Mouse (Mus musculus): ENCODE measurements around the gene Ano1.
A peak's percentile ranks its signal among the peaks of the same experiment; 100 is the strongest.

Ano1 gene

DNA sequence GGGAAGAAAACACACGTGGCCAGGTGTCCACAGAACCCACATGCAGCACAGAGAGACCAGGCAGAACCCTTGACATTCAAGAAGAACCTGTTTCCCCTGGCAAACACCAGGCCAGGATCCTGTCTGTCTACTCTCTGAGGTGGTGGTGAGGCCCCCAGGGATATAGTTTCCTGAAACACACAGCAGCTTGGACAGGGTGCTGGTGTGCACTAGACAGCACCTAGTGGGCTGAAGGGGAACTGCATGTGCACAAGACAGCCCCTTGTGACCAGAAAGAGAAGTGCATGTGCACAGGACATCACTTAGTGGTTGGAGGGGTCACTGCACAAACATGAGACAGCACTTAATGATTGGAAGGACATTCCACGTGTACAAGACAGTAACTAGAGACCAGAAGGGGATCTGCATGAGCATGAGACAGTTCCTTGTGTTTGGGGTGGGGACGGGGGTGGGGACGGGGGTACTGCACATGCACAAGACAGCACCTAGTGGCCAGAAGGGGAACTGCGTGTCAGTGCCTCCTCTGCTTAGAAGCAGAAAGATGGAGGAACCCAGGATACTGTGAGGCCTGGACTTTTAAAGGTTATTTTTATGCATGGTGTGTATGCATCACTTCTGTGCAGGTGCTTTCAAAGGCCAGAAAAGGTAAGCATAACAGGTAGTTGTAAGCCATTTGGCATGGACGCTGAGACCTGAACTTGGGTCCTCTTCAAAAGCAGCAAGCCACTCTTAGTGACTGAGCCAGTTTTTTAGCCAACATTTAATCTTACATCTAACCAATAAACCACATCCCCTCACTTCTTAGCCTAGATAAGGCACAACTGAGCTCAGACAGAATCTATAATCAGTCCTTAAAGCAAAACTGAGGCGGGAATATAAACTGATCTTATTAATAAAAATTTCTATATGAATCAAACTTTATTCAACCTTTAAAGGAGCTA lies 54.7 kb downstream of the Ano1 start:
- DNase-seq = no peak

DNA sequence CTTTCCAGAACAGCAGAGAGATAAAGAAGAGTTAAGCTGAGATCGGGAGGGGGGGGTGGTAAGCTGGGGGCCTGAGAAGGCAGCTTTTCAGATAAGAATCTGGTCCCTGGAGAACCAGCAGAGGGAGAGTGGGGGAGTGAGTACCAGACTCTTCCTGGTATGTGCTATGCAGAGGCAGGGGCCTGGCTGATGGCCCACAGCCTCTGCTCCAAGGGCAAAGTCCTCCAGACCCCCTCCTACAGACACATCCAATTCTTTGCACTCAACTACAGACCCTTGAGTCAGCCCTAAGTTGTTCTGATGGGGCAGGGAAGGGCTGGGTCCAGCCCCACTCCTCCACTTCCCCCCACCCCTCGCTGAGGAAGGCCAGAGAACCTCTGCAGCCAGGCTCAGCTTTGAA lies 61.9 kb downstream of the Ano1 start:
- no peak for DNase-seq

DNA sequence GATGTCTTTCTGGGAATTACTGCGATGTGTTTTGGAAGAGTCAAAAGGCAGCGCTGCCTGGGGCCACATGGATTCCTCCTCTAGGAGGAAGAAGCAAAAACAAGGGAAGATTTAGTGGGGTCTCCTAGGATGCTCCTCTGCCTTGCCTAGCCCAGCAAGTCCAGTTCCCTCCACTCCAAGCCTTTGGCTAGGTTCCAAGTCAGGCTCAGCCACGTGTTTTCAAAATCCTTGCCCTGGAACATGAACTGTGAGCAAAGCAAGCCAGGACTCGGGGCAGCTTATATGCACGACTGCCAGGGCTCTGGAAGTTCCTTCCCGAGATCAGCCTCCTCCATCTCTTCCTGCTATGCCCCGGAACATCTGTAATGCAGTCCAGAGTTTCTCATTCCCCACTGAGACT lies 62.6 kb downstream of the Ano1 start:
- no peak for DNase-seq

DNA sequence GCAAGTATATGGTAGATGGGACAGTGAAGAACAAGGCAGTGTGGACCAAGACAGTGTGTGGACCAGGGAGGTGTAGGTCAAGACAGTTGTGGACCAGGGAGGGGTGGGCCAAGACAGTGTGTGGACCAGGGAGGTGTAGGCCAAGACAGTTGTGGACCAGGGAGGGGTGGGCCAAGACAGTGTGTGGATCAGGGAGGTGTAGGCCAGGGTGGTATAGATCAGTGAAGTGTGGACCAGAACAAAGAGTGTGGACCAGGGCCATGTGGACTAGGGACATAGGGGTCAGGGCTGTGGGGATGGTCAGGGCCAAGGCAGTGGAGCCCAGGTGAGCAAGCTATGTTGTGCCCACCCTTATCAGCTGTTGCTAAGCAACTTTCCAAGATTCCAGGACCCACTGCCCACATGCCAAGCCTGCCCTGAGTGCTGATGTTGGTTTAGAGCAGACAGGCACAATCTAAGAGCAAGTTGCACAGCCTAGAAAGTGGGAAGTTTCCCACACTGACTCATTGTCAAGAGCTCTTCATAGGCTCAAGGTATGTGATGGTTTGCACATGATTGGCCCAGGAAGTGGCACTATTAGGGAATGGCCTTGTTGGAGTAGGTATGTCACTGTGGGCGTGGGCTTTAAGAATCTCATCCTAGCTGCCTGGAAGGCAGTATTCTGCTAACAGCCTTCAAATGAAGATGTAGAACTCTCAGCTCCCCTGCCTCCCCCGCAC lies 64.0 kb downstream of the Ano1 start:
- no peak for DNase-seq

DNA sequence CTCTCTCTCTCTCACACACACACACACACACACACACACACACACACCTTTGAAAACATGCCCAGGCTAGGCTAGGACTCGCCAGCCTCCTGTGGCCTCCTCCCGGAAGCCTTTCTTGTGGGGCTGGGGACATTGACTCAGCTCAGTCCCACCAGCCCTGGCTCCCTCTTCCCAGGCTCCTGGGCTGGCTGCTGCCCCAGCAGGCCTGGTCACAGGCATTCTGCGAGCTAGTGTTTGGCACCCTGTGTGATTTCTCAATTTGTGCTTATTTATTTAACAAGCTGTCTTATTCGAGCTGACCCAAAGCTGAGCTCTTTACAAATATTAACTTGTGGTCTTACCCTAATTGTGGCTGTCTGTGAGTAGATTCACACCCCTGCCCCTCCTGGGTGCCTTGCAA lies 66.8 kb downstream of the Ano1 start:
- no peak for DNase-seq

DNA sequence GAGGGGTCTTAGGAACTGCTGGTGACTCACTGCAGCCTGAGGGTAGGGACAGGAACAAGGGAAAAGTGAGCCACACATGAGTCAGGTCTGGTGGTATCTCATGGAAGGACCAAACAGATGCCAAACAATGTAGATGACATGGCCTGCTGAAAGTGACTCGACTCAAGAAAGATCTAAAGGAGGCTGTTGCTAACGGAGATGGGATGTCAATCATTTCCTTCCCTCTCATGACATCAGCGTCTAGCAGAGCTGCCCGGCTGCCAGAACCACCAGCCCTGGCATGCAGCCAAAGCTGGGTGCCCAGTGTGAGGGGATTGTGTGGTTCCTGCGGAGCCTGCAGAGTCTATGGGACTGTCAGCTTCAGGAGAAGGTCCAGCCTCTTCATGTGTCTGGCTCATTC lies 67.3 kb downstream of the Ano1 start:
- peak; percentile 22 for DNase-seq

DNA sequence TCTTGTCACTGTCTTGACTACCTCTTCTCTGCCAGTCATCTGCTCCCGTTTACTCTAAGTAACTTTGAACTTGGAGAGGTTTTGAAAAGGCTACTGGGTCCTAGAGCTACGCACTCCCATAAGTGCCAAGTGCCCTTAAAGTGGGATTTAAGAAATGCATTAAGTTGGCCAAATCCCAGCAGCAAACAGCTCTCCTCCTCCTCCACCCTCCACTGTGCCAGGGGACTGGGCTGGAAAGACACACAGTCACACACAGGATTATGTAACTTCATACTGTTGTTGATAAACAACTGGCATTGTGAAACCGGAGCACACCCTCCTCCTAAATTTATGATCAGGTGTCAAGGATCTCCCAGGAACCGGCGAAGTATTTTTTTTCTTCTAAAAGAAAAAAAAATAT lies 71.7 kb downstream of the Ano1 start:
- DNase-seq = no peak

DNA sequence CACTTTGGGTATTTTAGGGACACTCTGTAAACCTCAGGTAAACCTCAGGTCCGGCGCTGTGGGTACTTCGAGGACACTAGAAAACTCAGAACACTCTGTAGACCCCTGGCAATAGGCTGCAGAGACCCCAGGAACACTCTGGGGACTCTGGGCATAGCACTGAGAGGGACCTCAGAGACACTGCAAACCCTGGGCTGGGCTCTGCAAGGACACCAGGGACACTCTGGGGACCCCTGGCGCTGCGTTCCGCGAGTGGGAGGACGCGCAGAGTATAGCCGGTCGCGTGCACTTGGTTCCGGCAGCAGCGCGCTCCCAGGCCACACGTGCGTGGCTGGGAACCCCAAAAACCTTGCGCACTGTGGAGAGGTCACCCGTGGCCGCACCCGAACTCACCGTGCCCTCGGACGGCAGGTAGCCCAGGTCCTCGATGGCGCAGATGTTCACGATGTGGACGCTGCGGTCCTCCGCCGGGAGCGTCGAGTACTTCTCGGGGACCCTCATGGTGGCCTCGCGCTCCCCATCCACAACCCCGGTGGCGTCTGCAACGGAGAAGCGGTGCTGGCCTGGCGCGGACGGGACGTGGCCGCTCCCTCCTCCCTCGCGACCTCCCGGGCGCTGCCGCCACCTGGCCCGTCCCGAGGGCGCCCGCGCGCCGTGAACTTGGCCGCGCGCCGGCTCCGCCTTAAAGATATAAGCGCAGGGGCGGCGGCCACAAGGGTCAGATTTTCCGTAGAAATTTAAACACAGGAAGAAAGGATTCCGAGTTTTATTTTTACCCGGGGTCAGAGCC lies 73.3 kb downstream of the Ano1 start:
- no peak for DNase-seq

DNA sequence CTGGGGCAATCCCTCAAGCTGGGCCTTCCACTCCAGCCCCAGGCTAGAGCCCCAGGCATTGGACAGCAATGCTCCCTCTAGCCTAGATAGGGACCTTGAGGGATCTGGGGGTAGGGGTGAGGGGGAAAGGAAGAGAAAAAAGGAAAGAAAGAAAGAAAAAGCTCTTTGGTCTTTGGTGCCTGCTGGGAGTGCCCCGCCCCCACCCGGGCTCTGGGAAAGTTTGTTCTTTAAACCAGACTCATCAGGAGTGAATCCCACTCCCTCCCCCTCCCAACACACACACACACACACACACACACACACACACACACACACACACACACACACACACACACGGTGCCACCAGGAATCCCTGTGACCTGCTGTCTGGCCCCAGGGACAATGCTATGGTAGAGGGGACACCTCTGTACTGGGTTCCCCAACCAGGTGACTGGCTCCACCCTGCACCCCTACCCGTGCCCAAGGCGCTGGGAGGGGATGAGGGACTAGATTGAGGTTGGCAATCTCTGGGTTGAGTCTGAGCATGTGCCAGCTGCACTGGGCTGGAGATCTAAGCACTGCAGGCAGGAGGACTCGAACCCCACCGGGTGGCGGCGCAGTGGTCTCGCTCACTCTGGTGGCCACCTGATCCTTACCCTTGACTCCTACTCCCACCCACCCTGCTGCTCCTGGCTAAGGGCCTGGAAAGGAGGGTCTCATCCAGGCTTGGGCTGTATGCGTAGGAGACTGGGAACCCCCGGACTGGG lies 74.3 kb downstream of the Ano1 start:
- DNase-seq = no peak

DNA sequence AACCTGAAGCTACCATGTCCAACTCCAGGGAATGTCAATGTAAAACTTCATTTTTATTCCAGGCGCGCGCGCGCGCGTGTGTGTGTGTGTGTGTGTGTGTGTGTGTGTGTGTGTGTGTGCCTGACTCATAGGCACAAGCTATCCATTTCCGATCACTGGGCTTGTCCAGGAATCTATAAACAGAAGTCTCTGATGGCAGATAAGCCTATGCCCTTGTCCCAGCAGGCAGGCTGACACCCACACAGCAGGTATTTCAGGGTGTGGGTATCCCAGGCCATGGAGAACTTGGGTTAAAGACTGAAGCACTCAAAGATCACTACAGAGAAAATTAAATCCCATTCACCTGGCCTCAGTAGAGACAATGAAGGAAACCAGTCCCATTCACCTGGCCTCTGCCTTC lies 76.1 kb downstream of the Ano1 start:
- no peak for DNase-seq

DNA sequence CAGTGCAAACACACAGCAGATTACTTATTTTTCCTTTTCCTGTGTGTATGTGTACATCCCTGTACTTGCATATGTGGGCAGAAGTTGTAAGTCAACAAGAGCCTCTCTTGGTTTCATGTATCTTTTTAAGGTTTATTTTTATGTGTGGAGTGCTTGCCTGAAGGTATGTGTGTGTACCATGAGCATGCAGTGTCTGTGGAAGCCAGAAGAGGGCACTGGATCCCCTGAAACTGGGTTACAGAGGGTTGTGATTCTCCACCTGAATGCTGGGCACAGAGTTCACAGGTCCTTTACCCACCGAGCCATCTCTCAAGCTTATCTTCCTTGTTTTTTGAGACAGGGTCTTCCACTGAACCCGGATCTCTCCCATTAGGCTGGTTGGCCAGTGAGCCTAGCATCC lies 81.9 kb downstream of the Ano1 start:
- no peak for DNase-seq

DNA sequence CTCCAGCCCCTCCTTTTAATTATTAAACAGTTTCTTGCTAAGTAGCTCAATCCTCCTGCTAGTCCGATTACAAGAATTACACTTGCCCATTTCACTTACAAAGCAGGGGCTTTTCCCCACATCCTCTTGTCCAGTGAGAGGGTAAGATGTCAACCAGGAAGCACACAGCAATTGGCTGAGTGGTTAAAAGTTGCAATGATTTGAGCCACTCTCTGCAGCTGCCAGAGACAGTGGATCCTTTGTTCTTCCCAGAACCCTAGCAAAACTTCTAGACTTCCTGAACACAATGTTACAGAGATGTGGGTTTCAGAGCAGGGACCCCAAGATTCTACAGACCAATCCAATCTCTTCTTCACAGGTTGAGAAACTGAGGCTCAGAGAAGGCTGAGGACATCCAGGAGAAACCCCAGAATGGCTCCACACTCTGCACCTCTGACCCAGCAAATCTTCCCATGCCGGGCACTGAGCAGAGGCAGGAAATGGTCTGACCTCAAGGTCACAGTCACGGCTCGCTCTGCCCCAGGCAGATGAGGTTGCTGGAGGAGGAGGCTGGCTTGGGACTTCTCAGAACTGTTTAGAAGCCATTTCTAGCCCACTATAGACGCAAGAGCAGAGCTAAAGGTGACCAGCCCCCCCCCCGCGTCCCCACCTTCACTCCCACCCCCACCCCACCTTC lies 83.0 kb downstream of the Ano1 start:
- DNase-seq = no peak

DNA sequence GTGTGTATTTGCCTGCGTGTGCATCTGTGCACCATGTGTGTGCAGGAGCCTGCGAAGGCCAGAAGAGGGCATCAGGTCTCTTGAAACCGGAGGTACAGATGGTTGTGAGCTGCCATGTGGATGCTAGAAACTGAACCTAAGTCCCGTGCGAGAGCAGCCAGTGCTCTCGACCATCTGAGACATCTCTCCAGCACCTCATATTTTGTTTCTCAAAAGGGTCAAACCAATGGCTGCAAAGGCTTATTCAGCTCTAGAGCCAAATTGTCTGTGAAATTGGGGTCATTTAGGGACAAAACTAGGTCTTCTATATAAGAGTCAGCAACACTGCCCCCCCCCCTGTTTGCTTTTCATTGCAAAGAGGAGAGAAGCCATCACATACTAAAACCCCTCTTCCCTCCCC lies 84.7 kb downstream of the Ano1 start:
- DNase-seq = no peak

DNA sequence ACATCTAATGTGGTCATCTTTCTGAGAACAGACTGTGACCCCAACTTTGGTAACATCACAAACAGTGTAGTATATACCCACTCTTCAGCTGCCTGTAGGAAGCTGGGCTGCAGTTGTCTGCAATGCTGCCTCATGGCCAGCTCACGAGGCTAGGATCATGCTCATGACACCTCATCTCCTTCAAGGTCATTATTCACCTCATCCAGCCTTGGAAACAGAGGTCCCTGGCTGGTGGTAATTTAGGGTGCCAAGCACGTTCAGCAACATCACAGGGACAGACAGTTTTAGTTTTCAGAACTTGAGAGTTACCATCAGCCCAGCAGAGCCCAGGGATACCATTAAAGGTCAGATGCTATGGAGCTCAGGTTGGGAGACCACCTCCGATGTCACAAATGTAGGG lies 86.2 kb downstream of the Ano1 start:
- no peak for DNase-seq

DNA sequence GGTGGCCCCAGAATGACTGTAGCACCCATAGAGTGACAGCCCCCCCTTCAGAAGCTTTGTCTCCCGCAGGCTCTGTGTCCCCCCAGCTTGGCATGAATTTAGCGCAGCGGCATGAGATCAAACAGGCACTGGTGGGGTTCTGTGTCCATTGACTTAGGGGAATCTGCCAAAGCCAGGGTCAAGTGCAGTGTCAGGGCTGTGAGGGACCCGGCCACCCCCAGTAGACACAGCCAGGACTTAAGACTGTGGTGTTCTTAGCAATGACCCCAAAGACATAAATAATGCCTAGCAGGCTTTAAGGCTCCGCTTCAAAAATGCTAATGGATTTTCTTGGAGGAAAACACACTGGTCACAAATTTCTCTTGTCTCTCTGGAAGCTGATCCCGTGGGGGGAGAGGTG lies 88.2 kb downstream of the Ano1 start:
- DNase-seq = no peak

DNA sequence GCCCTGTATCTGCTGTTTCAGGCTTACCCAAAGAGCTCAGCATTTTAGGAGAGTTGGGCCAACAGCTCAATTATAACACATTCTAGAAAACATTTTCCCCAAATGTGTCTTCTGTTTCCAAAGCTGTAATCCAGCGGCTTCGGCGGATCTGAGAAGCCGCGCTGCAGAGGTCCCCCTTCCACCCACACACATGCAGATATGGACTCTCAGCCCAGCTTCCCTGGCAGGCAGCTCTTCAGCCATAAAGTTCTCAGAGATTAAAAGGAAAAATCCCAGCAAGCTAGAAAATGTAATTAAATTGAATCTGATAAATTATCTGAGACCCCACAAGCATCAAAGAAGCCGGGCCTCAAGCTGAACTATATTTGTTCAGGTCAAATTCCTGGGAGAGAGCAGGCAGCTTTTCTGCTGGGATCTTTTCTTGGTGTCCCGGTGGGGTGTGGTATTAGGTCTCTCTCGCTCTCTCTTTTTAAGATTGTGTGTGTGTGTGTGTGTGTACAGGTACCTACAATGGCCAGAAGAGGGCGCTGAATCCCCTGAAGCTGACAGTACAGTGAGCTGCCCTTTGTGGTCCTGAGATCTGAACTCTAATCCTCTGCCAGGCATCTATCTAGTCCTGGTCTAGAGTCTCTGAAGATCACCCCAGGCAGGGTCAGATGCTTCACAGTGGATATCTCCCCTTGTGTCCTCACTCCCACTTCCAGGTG lies 95.4 kb downstream of the Ano1 start:
- DNase-seq = no peak

DNA sequence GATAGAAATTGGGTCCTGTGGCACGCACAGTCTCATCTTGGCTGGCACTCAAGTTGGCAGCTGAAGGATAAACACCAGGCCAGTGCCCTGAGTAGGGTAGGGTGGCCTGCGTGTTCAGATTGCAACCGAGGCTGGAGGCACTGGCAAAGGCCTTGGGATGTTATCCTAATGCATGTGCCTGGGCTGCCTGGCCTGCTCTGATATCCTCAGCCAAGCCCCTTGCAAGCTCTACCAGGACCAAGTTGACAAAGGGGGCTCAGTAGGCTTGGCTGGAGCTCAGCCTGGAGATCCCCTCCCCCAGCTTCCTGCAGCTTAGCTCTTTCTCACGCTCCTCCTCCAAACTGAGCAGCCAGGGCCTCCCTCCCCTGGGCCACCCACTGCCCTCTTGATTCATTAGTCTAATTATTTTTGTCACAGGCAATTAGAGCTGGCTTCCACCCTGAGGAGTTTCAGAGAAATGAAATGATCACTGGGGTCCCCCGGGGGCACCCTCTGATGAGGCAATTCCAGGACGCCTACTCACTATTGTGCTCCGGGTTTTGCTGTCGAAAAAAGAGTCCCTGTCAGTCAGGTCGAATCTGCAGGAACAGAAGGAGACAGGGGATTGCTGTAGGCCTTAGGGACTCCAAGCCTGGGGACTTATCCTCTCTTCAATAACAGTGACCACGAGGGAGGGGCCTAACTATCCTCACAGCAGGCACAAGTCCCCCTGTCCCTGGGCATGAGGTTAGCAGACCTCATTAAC lies 97.9 kb downstream of the Ano1 start:
- DNase-seq = peak; percentile 46

DNA sequence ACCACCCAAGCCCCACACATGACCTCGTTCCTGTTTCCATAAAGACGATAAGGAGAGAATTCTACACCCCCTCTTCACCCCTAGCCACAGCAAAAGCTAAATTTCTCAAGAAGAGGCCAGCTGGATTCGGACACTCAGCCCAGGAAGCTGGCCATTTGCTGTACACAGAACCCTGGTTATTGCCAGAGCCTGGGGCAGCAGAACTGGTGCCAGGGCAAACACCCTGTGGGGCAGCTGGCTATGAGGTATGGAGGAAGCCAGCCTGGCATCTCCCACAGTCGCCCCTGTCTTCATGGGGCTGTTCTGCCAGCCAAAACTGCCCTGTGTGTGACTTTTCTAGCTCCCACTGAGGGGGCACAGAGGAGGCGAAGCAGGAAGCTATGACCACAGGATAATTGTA lies 104.2 kb downstream of the Ano1 start:
- DNase-seq = no peak

DNA sequence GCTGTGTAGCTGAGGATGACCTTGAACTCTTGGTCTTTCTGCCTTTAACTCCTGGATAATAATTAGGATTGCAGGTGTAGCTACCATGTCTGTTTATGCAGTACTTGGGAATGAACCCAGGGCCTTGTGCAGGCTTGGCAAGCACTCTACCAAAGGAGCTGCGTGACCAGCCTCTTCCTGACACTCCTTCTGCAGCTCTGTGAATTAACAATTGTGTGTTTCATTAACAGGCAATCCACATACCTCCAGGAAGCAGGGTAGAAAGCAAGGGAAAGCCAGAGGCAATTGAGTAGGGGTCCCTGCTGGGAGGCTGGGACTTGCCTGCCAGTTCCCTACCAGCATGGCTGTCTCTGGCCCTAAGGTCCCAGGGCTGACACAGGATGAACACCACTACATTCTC lies 111.0 kb downstream of the Ano1 start:
- DNase-seq = no peak

DNA sequence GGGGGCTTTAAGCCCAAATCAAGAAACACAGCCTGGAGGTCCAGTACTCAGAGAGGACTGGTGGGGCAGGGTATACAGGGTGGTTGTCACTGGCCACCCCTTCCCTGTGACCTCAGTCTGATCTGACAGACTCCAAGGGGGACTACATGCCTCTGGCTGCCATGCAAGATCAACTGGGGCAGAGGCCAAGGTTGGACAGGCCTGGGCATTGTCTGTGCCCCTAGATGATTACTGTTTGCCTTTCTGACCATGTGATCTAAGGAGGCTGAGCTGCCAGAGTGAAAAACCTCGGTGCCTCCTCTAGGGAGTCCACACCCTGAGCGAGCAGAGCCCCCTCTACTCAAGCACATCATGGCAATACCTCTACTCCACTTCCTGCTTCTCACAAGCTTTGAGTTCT lies 115.8 kb downstream of the Ano1 start:
- DNase-seq = no peak

DNA sequence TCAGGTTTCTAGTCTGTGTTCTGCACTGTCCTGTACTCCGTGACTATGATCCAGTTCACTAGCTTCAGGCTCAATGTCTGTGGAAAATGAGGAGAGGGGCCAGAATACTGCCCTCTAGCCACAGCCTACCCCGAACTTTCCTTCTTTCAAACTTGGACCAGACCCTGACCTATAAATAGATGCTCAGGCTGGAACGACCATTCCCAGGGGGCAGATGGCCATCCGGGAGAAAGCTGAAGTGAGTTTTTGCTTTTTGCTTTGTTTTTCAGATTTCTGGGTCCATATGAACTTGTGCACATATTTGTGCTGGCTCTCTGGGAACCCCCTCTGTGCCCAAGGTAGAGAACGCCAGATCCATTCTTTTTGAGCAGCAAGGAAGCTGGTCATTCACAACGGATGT lies 116.9 kb downstream of the Ano1 start:
- no peak for DNase-seq
